Mouse (Mus musculus) G1E (cell line): ENCODE measurements at regions not wholly inside any gene's neighbourhood (a gene's known extent, or its start where the extent isn't known, plus 50 kb on each side); places are given as distances from the start of the nearest gene placed in this dataset.

Source experiments
- CTCF ChIP-seq: IDR thresholded peaks from 2 replicates; pipeline ENCODE4 v1.5.1; 2012; ENCODE audit warnings: low read depth, low read length, inconsistent platforms, mixed read lengths
- GATA1 ChIP-seq: IDR thresholded peaks from 2 replicates; pipeline ENCODE4 v1.6.1; 2012; ENCODE audit warnings: borderline replicate concordance, low read length, inconsistent platforms, mixed read lengths
- GATA2 ChIP-seq: IDR thresholded peaks from 2 replicates; pipeline ENCODE4 v1.6.1; 2012; ENCODE audit warnings: low read depth, low read length, inconsistent platforms, borderline replicate concordance
- POLR2AphosphoS5 ChIP-seq: IDR thresholded peaks from 2 replicates; pipeline ENCODE4 v1.6.1; 2012; ENCODE audit warnings: low read depth, low read length, inconsistent platforms; ENCODE audit not compliant: insufficient replicate concordance
- TAL1 ChIP-seq: conservative IDR thresholded peaks from 2 replicates; pipeline ENCODE4 v1.6.1; 2012; ENCODE audit warnings: low read depth, low read length, inconsistent platforms, mixed read lengths

- TF ChIP-seq CTCF, result no peak
- no peak for TF ChIP-seq GATA1
- no peak for TF ChIP-seq POLR2AphosphoS5
- TF ChIP-seq TAL1, result no peak
- no peak for TF ChIP-seq GATA2
Observed at GRCm38 (mm10) chr6:99930316-99930715, 204.1 kb upstream of the Prok2 start.
